Mouse (Mus musculus) right cerebral cortex, postnatal 14 days (tissue): ENCODE results near the gene Wdr64.

ENCODE experiments used
- DNase-seq: peaks from one replicate; pipeline ENCODE4 v3.0.0; 2022

The Wdr64 gene

DNA sequence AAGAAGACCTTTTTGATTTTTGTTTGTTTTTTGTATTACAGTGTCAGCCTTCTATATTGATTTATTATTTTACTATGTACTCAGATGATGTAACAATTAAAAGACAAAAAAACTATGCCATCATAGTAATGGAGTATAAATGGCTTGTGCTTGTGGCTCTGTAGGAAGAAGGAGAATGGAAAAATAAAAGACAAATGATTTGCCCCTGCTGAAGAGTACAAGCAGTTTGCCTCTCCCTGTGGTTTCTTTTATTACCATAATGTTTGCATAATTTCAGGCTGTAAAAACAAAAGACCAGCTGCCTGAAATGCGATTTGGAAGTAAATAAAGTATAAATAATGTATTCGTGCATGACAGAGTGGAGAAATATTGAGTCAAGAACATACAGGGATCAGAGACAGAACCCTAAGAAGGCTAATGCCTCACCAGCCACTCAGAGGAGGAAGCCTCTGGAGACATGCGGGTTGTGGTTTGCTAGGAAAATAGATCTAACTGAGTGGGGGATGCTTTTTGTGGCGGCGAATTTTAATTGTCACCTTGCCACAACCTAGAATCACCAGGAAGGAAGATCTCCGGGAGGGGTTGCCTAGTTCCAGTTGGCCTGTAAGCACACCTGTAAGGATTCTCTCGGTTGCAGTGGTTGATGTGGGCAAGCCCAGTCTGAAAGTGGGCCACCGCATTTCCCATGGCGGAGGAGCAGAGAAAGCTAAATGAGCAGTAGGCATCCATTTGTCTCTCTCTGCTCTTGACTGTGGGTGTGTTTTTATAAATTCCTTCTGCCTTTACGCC lies 56.4 kb downstream of the Wdr64 start:
- DNase-seq, result no peak

DNA sequence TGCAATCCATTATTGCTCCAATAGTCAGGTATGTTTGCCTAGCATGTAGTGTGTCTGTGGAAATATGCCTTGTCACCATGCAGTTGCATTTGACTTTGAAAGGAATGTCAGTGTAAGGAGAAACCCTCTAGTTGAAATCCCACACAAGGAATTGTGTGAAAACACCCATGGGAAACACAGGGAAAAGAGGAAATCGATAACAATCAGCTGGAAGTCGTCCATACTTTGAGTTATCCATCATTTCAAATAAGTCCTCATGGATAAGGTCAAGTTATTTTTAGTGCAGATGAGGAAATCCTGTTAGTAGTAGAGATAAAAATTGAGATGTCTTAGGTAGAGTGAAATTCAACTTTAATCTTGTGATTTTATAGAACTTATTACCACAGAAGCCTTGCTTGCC lies 96.3 kb downstream of the Wdr64 start:
- DNase-seq, result no peak

DNA sequence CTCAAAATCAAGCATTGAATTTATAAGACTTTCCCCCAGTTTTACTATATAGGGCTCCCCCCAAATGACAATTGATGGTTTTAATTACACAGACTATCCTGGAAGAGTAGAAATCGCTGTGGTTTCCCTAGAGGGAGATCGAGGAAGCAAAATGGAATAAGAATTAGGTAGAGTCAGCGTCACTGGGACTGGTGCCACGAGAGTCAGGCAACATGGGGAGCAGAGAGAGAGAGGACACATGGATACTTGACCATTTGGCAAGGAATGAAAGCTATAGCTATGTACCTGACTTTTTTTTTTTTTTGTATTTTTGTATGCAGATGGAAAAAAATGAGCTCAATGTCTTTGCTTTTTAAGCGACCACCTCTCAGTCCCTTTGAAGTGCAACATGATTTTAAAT lies 110.0 kb downstream of the Wdr64 start:
- DNase-seq, result no peak

DNA sequence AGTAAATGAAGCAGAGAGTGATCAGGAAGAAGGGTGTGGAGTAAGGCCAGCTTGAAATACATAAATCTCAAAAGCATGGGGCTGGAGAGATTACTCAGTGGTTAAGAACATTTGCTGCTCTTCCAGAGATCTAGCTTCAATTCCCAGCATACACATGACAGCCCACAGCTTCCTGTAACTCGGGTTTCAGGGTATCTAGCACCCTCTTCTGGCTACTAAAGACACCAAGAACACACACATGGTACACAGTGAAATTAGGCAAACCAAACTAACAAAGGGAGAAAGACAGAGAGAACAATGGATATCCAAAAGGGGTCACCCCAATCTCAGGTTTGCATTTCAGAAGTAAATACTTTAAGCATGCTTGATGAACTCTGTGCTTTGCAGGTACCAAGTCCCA lies 113.2 kb downstream of the Wdr64 start:
- no peak for DNase-seq

DNA sequence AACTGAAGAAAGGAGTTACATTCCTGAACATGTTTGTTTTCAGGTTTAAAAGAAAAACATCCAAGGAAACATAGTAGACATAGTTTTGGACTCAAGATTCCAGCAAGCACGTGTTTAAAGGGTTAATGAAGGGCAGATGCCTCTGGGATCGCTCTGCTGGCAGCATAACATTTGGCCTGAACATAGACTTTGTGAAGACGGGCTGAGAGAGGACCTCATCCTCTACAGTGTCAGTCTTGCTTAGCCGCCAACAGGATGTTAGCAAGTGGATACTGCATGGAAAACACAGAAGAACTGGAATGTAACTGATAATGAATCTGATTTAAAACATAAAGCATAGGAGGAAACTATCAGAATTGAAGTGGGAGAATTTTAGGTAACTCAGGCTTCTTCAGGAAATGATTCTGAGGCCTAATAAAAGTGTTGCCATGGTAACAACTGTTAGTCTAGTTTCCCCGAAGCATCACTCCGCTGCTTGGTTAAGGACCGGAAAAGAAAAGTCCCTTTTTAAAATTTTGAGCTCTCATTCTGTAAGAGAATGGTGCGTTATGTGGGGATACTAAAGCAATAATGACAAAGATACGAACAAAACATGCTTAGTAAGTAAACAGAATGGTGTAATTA lies 125.5 kb downstream of the Wdr64 start:
- no peak for DNase-seq

DNA sequence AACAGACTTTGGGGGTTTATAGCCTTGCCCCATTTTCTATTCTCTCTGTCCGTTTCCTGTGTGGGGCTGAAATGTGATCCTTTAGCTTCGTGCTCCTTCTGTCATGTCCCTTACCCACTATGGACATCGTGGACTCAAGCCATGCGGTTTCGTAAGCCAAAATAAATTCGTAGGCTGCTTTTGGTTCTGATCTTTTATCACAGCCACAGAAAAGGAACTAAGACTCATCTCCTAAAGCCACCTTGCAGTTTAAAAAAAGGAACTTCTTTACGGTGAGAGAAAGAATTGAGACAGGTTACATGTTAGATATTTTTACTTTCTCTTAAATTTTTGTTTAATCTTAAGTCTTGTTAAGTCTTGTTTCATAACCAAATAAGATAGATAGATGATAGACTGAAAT lies 130.1 kb downstream of the Wdr64 start:
- no peak for DNase-seq

DNA sequence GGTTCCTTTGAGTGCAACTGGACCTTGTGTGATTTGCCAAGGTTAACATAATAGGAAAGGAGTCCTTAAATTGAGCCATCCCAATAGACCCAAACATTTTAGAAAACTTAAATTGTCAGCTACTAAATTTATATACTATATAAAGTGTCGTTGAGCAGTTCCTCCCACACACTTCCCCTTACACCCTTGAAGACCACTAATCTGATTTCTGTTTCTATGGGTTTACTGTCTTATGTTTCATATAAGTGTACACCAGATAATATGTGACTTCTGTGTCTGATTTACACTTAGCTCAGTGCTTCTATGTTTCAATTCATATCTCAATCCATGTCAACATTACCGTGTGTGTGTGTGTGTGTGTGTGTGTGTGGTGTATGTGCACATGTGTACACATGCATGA lies 130.8 kb downstream of the Wdr64 start:
- no peak for DNase-seq

DNA sequence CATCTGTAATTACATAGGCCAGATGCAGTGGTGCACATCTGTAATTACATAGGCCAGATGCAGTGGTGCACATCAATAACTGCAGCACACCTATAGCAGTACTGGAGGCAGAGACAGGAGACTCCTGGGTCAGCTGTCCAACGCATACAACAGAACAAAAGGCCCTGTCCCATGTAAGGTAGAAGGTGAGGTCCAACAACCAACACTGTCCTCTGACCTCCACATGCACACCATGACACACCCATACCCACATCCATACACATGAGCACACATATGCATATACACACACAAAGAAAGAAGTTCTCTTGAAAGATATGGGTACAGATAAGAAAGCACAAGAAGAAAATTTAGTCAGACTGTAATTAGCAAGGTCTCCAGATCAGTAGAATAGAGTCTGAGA lies 157.1 kb downstream of the Wdr64 start:
- no peak for DNase-seq
